Comparison of ENCODE assay signal across 17 mouse cellular contexts in genomic region chr11:6016797-6017395, GRCm38 (mm10). TPM values are rescaled to one million over a fixed set of nuclear protein-coding genes. Genes with fewer than 3 reads are reported as not detected.
DNase-seq lines count a peak whose midpoint lies in the region; ATAC-seq lines count a peak whose summit lies in the region.
"Had no signal": no experiment of that assay in that cellular context is flagged by ENCODE, and none has a peak within 500 bp of the region (broad histone marks: within the 10 kb centered on the region; RNA-seq: fewer than 3 reads in every experiment).

No protein-coding gene starts in this region.

- no peak overlapping the region for H3K4me3 ChIP-seq in forebrain, embryonic 12.5 days (replicated peaks)
- H3K4me3 ChIP-seq in forebrain, embryonic 10.5 days, result no peak overlapping the region
- H3K4me3 ChIP-seq in heart, embryonic 12.5 days, result no peak overlapping the region
- H3K4me3 ChIP-seq: embryonic facial prominence, embryonic 10.5 days; heart, embryonic 13.5 days; intestine, embryonic 15.5 days; midbrain, embryonic 15.5 days; myocyte had no signal

- no peak overlapping the region for H3K9ac ChIP-seq in forebrain, embryonic 12.5 days
- H3K9ac ChIP-seq in heart, embryonic 12.5 days, result no peak overlapping the region
- H3K9ac ChIP-seq: heart, embryonic 13.5 days; hindbrain, embryonic 14.5 days; intestine, embryonic 15.5 days; midbrain, embryonic 15.5 days had no signal

- H3K4me2 ChIP-seq in forebrain, embryonic 12.5 days, result no peak overlapping the region
- no peak overlapping the region for H3K4me2 ChIP-seq in heart, embryonic 12.5 days
- H3K4me2 ChIP-seq: heart, embryonic 13.5 days; hindbrain, embryonic 14.5 days; intestine, embryonic 15.5 days; midbrain, embryonic 15.5 days had no signal

- H3K36me3 ChIP-seq in forebrain, embryonic 12.5 days (replicated peaks), result no peaks in the 10 kb centered on the region
- no peaks in the 10 kb centered on the region for H3K36me3 ChIP-seq in forebrain, embryonic 10.5 days (replicated peaks)
- no peaks in the 10 kb centered on the region for H3K36me3 ChIP-seq in heart, embryonic 12.5 days
- H3K36me3 ChIP-seq: embryonic facial prominence, embryonic 10.5 days; heart, embryonic 13.5 days; midbrain, embryonic 15.5 days had no signal

- no peak overlapping the region for H3K27ac ChIP-seq in forebrain, embryonic 12.5 days
- H3K27ac ChIP-seq in forebrain, embryonic 10.5 days, result no peak overlapping the region
- no peak overlapping the region for H3K27ac ChIP-seq in heart, embryonic 12.5 days (ENCODE audit: poor library complexity, severe bottlenecking)
- H3K27ac ChIP-seq: embryonic facial prominence, embryonic 10.5 days; heart, embryonic 13.5 days; hindbrain, embryonic 14.5 days; intestine, embryonic 15.5 days; midbrain, embryonic 15.5 days had no signal

- H3K27me3 ChIP-seq in forebrain, embryonic 12.5 days, result peaks cover under 1% of the 10 kb centered on the region; the same call in 1 of the 2 replicates
- no peaks in the 10 kb centered on the region for H3K27me3 ChIP-seq in forebrain, embryonic 10.5 days (ENCODE audit: poor library complexity, severe bottlenecking)
- peaks cover 9% of the 10 kb centered on the region for H3K27me3 ChIP-seq in heart, embryonic 12.5 days (replicated peaks)
- H3K27me3 ChIP-seq: intestine, embryonic 15.5 days; midbrain, embryonic 15.5 days had no signal

- 65% methylated on average over 9 of the region's 9 CpGs for WGBS in forebrain, embryonic 12.5 days
- 70% methylated on average over 9 of the region's 9 CpGs for WGBS in forebrain, embryonic 10.5 days
- WGBS in heart, embryonic 12.5 days, result 62% methylated on average over 9 of the region's 9 CpGs

- no peaks in the 10 kb centered on the region for H3K9me3 ChIP-seq in forebrain, embryonic 12.5 days
- no peaks in the 10 kb centered on the region for H3K9me3 ChIP-seq in forebrain, embryonic 10.5 days
- H3K9me3 ChIP-seq in heart, embryonic 12.5 days (replicated peaks), result peaks cover 3% of the 10 kb centered on the region; the same call in 1 of the 2 replicates
- H3K9me3 ChIP-seq: embryonic facial prominence, embryonic 10.5 days; heart, embryonic 13.5 days; intestine, embryonic 15.5 days; midbrain, embryonic 15.5 days had no signal

- ATAC-seq in forebrain, embryonic 12.5 days (ENCODE audit: low FRiP score), result 0 out of 2 replicates have a peak, but pooled peaks have one; percentile 20
- ATAC-seq in heart, embryonic 12.5 days (ENCODE audit: insufficient number of reproducible peaks, low FRiP score), result no peak
- ATAC-seq: intestine, embryonic 15.5 days; midbrain, embryonic 15.5 days had no signal

- 0 out of 2 replicates have a peak, but pooled peaks cover 3% of the 10 kb centered on the region for H3K4me1 ChIP-seq in forebrain, embryonic 12.5 days
- no peaks in the 10 kb centered on the region for H3K4me1 ChIP-seq in forebrain, embryonic 10.5 days
- H3K4me1 ChIP-seq in heart, embryonic 12.5 days (replicated peaks), result no peaks in the 10 kb centered on the region
- H3K4me1 ChIP-seq: heart, embryonic 13.5 days; midbrain, embryonic 15.5 days had no signal

- DNase-seq in forebrain, embryonic 10.5 days (ENCODE audit: extremely low spot score, low spot score), result no peak
- DNase-seq in layer of hippocampus, adult 9-11 months, result peak; percentile 70
- DNase-seq in layer of hippocampus, postnatal 36 days, result no peak
- DNase-seq in right cerebral cortex, postnatal 14 days, result peak; percentile 6
- DNase-seq in right cerebral cortex, postnatal 4 days, result no peak
- peak; percentile 60 for DNase-seq in thymus, postnatal 4 days
- DNase-seq: B cell, adult 2 months; heart, adult 11 months; right cerebral cortex, postnatal 25 days had no signal

RNA-seq across cellular contexts. Expression of gene Camk2b, which starts 49.3 kb away (rescaled TPM):
- 11.0 and 11.7 TPM in 2 replicates for polyA plus RNA-seq in forebrain, embryonic 12.5 days (2016; fragmentation: Nextera tagmentation; extraction: Ambion mirVana)
- polyA plus RNA-seq in forebrain, embryonic 10.5 days (2016; fragmentation: Nextera tagmentation; extraction: Ambion mirVana), result 0.51 and 0.63 TPM in 2 replicates
- total RNA-seq in layer of hippocampus, postnatal 36 days (2021), result 1,000 to 10,000 TPM; 1,105 to 1,153 TPM
- polyA plus RNA-seq in heart, embryonic 12.5 days (2016; fragmentation: Nextera tagmentation; extraction: Ambion mirVana), result 2.2 and 2.5 TPM in 2 replicates

Comparison
In these comparisons a context has a peak if more than half of its experiments do, and no peak if none do; other contexts are left out.
1. DNase-seq: peak in layer of hippocampus, adult 9-11 months (single experiment), right cerebral cortex, postnatal 14 days (single experiment) and thymus, postnatal 4 days (single experiment); none in forebrain, embryonic 10.5 days (single experiment), layer of hippocampus, postnatal 36 days (0 of 2) and right cerebral cortex, postnatal 4 days (single experiment).